Mouse (Mus musculus) hindbrain, embryonic 11.5 days (tissue): ENCODE measurements at regions not wholly inside any gene's neighbourhood (a gene's known extent, or its start where the extent isn't known, plus 50 kb on each side); places are given as distances from the start of the nearest gene placed in this dataset.

Experiments
- ATAC-seq: fragments of 200-750 bp; cut with Nextera tagmentation; 2 replicates; pipeline ENCODE4 v1.8.0; 2017; ENCODE audit warnings: mild to moderate bottlenecking, moderate TSS enrichment, moderate library complexity; ENCODE audit not compliant: low FRiP score
- DNase-seq: peaks from one replicate; pipeline ENCODE4 v3.0.0-alpha.2; 2015; ENCODE audit warnings: low spot score
- H3K27ac ChIP-seq: fragments of 300-500 bp; sonication (generic); 2 replicates; pipeline ENCODE4 v1.5.1; 2014; ENCODE audit warnings: mild to moderate bottlenecking, low read depth, low read length
- H3K27me3 ChIP-seq: fragments of 300-500 bp; sonication (generic); 2 replicates; pipeline ENCODE4 v1.6.1; 2014; ENCODE audit warnings: mild to moderate bottlenecking, low read length, moderate library complexity, mixed read lengths; ENCODE audit not compliant: control insufficient read depth, insufficient read depth
- H3K36me3 ChIP-seq: fragments of 300-500 bp; sonication (generic); 2 replicates; pipeline ENCODE4 v1.6.1; 2014; ENCODE audit warnings: mild to moderate bottlenecking, low read length, moderate library complexity, mixed read lengths; ENCODE audit not compliant: control insufficient read depth, insufficient read depth
- H3K4me1 ChIP-seq: fragments of 300-500 bp; sonication (generic); replicated peaks from 2 replicates; pipeline ENCODE4 v1.6.1; 2014; ENCODE audit warnings: low read length, mixed read lengths; ENCODE audit not compliant: control insufficient read depth, insufficient read depth
- H3K4me2 ChIP-seq: fragments of 300-500 bp; sonication (generic); replicated peaks from 2 replicates; pipeline ENCODE4 v1.6.1; 2014; ENCODE audit warnings: mild to moderate bottlenecking, low read depth, low read length
- H3K4me3 ChIP-seq: fragments of 300-500 bp; sonication (generic); 2 replicates; pipeline ENCODE4 v1.5.1; 2014; ENCODE audit warnings: low read depth, low read length
- H3K9ac ChIP-seq: fragments of 300-500 bp; sonication (generic); 2 replicates; pipeline ENCODE4 v1.6.1; 2014; ENCODE audit warnings: low read depth, low read length
- H3K9me3 ChIP-seq: fragments of 300-500 bp; sonication (generic); 2 replicates; pipeline ENCODE4 v1.6.1; 2016; ENCODE audit warnings: low read length; ENCODE audit not compliant: control insufficient read depth

DNA sequence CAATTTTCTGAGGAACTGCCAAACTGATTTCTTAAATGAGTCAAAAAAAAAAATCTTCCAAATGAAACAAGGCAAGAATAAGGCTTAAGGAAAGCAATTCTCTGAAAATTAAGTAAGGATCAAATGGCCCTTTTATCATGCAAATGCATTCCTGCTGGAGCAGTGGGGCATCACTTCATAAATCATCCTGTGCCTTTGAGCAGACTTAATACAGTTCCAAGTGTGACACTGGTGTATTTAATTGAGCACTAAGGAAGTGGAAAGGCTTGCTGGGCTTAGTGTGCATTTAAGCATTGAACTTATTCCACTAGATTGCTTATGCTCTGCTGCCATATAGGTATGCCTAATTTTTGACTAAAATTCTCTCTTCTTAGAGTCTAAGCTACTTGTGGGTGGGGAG lies 3655.7 kb upstream of the Lrrc6 start:
- ATAC-seq, result peak; percentile 82
- Histone ChIP-seq H3K27me3 (no peaks in the 10 kb centered on the region), H3K9me3 (no peaks in the 10 kb centered on the region), H3K4me3 (no peak overlapping the region), H3K36me3 (no peaks in the 10 kb centered on the region), H3K9ac (no peak overlapping the region), H3K4me1 (no peaks in the 10 kb centered on the region), H3K4me2 (no peak overlapping the region), H3K27ac (no peak overlapping the region)
- peak; percentile 13 for DNase-seq

DNA sequence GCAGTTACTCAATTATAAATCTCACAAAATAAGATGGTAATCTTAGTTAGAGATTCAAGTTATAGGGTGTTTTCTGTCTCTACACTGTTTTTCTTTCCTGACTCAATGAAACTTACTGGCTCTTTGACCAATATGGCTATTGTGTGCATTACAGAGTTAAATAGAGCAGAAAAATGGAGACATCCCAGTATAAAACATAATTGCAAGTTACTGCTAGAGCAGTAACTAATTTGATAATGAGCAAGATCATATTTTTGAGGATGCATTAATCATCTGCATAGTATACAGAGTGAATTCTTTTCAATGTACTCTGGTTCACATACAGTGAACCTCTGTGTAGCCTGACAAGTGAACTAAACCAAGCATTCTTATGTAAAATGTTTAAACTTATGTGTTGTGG lies 3631.0 kb upstream of the Gm6569 start:
- H3K36me3 ChIP-seq, result no peaks in the 10 kb centered on the region
- no peaks in the 10 kb centered on the region for H3K27me3 ChIP-seq
- no peak overlapping the region for H3K9ac ChIP-seq
- no peak overlapping the region for H3K4me3 ChIP-seq
- H3K4me1 ChIP-seq, result no peaks in the 10 kb centered on the region
- H3K4me2 ChIP-seq, result no peak overlapping the region
- DNase-seq (no peak), ATAC-seq (no peak)
- no peaks in the 10 kb centered on the region for H3K9me3 ChIP-seq
- no peak overlapping the region for H3K27ac ChIP-seq
